Mouse (Mus musculus): Measurements from ENCODE around the gene Trmt112. TPM values are rescaled to one million over a fixed set of nuclear protein-coding genes. Genes with fewer than 3 reads are reported as not detected.

Gene Trmt112
- polyA plus RNA-seq, 1 experiment from 2014 or later = 159 TPM

- Histone ChIP-seq H3K9me3 (replicated peaks; ENCODE audit: control insufficient read depth, low read length) (no peaks in the 10 kb centered on the region), H3K27ac (replicated peaks; ENCODE audit: low read depth, low read length) (no peak overlapping the region), H3K27me3 (ENCODE audit: control insufficient read depth, insufficient read depth, low read length) (peaks cover 62% of the 10 kb centered on the region), H3K4me3 (ENCODE audit: low read depth, low read length) (no peak overlapping the region), H3K36me3 (replicated peaks; ENCODE audit: control insufficient read depth, insufficient read depth, low read depth, low read length) (no peaks in the 10 kb centered on the region), H3K4me2 (ENCODE audit: low read depth, low read length) (no peak overlapping the region), H3K9ac (replicated peaks; ENCODE audit: low read length) (no peak overlapping the region), H3K4me1 (ENCODE audit: control insufficient read depth, insufficient read depth, low read length) (no peaks in the 10 kb centered on the region; the same call in 1 of the 2 replicates)
- no peak for DNase-seq (ENCODE audit: low spot score)
- WGBS = 12% methylated on average over 4 of the region's 4 CpGs
- no peak for ATAC-seq (replicated peaks; ENCODE audit: insufficient number of reproducible peaks, low FRiP score, low TSS enrichment, low read depth)
These were observed 23.6 kb downstream of the Trmt112 start for GRCm38 (mm10) chr19:6933102-6933435.

- peak overlapping the region; percentile 63 for H3K4me2 ChIP-seq (ENCODE audit: low read depth, low read length)
- peak overlapping the region; percentile 37 for H3K9ac ChIP-seq (replicated peaks; ENCODE audit: low read length)
- H3K4me1 ChIP-seq (ENCODE audit: control insufficient read depth, insufficient read depth, low read length) = no peaks in the 10 kb centered on the region; the same call in 1 of the 2 replicates
- ATAC-seq (replicated peaks; ENCODE audit: insufficient number of reproducible peaks, low FRiP score, low TSS enrichment, low read depth) (peak; percentile 29; the same call in 1 of the 2 replicates), DNase-seq (ENCODE audit: low spot score) (no peak)
- no peaks in the 10 kb centered on the region for H3K36me3 ChIP-seq (replicated peaks; ENCODE audit: control insufficient read depth, insufficient read depth, low read depth, low read length)
- no peaks in the 10 kb centered on the region for H3K9me3 ChIP-seq (replicated peaks; ENCODE audit: control insufficient read depth, low read length)
- H3K27ac ChIP-seq (replicated peaks; ENCODE audit: low read depth, low read length) = no peak overlapping the region
- peak overlapping the region; percentile 29 for H3K4me3 ChIP-seq (ENCODE audit: low read depth, low read length)
- peaks cover 59% of the 10 kb centered on the region for H3K27me3 ChIP-seq (ENCODE audit: control insufficient read depth, insufficient read depth, low read length)
- 4% methylated on average over 58 of the region's 58 CpGs for WGBS
These were observed 24.1 kb downstream of the Trmt112 start for GRCm38 (mm10) chr19:6933436-6934194.

GRCm38 (mm10) chr19:6934195-6934977 is 24.9 kb downstream of the Trmt112 start, which contains the start of gene Kcnk4:
Gene Kcnk4, minus strand, starts transcription at chr19:6934515.
- Histone ChIP-seq H3K4me2 (ENCODE audit: low read depth, low read length) (peak within 1 kb of the TSS; percentile 63), H3K4me3 (ENCODE audit: low read depth, low read length) (peak within 1 kb of the TSS; percentile 29), H3K4me1 (ENCODE audit: control insufficient read depth, insufficient read depth, low read length) (no peaks in the 10 kb centered on the region; the same call in 1 of the 2 replicates), H3K9me3 (replicated peaks; ENCODE audit: control insufficient read depth, low read length) (no peaks in the 10 kb centered on the region), H3K9ac (replicated peaks; ENCODE audit: low read length) (peak within 1 kb of the TSS; percentile 37), H3K27me3 (ENCODE audit: control insufficient read depth, insufficient read depth, low read length) (peaks cover 54% of the 10 kb centered on the region), H3K36me3 (replicated peaks; ENCODE audit: control insufficient read depth, insufficient read depth, low read depth, low read length) (no peaks in the 10 kb centered on the region), H3K27ac (replicated peaks; ENCODE audit: low read depth, low read length) (no peak within 1 kb of the TSS)
- no peak for DNase-seq (ENCODE audit: low spot score)
- no peak for ATAC-seq (replicated peaks; ENCODE audit: insufficient number of reproducible peaks, low FRiP score, low TSS enrichment, low read depth)
- 7% methylated on average over 23 of the region's 23 CpGs for WGBS

- WGBS = 34% methylated on average over 3 of the region's 3 CpGs
- H3K27ac ChIP-seq (replicated peaks; ENCODE audit: low read depth, low read length) = no peak overlapping the region
- ATAC-seq (replicated peaks; ENCODE audit: insufficient number of reproducible peaks, low FRiP score, low TSS enrichment, low read depth) = no peak
- H3K4me3 ChIP-seq (ENCODE audit: low read depth, low read length) = no peak overlapping the region
- H3K4me1 ChIP-seq (ENCODE audit: control insufficient read depth, insufficient read depth, low read length) = no peaks in the 10 kb centered on the region; the same call in 1 of the 2 replicates
- no peaks in the 10 kb centered on the region for H3K9me3 ChIP-seq (replicated peaks; ENCODE audit: control insufficient read depth, low read length)
- no peak overlapping the region for H3K9ac ChIP-seq (replicated peaks; ENCODE audit: low read length)
- H3K36me3 ChIP-seq (replicated peaks; ENCODE audit: control insufficient read depth, insufficient read depth, low read depth, low read length) = no peaks in the 10 kb centered on the region
- DNase-seq (ENCODE audit: low spot score) = no peak
- H3K27me3 ChIP-seq (ENCODE audit: control insufficient read depth, insufficient read depth, low read length) = peaks cover 43% of the 10 kb centered on the region
- H3K4me2 ChIP-seq (ENCODE audit: low read depth, low read length) = no peak overlapping the region
These were observed 26.8 kb downstream of the Trmt112 start for GRCm38 (mm10) chr19:6936299-6936698.

GRCm38 (mm10) chr19:6937541-6938465 is 28.3 kb downstream of the Trmt112 start:
- no peak overlapping the region for H3K9ac ChIP-seq (replicated peaks; ENCODE audit: low read length)
- no peaks in the 10 kb centered on the region for H3K36me3 ChIP-seq (replicated peaks; ENCODE audit: control insufficient read depth, insufficient read depth, low read depth, low read length)
- H3K4me1 ChIP-seq (ENCODE audit: control insufficient read depth, insufficient read depth, low read length) = no peaks in the 10 kb centered on the region; the same call in 1 of the 2 replicates
- H3K27me3 ChIP-seq (ENCODE audit: control insufficient read depth, insufficient read depth, low read length) = peaks cover 29% of the 10 kb centered on the region
- 81% methylated on average over 16 of the region's 16 CpGs for WGBS
- ATAC-seq (replicated peaks; ENCODE audit: insufficient number of reproducible peaks, low FRiP score, low TSS enrichment, low read depth) = no peak
- DNase-seq (ENCODE audit: low spot score) = no peak
- no peak overlapping the region for H3K27ac ChIP-seq (replicated peaks; ENCODE audit: low read depth, low read length)
- no peak overlapping the region for H3K4me2 ChIP-seq (ENCODE audit: low read depth, low read length)
- H3K4me3 ChIP-seq (ENCODE audit: low read depth, low read length) = no peak overlapping the region
- no peaks in the 10 kb centered on the region for H3K9me3 ChIP-seq (replicated peaks; ENCODE audit: control insufficient read depth, low read length)

- Histone ChIP-seq H3K4me1 (ENCODE audit: control insufficient read depth, insufficient read depth, low read length) (no peaks in the 10 kb centered on the region), H3K27ac (replicated peaks; ENCODE audit: low read depth, low read length) (no peak overlapping the region), H3K36me3 (replicated peaks; ENCODE audit: control insufficient read depth, insufficient read depth, low read depth, low read length) (no peaks in the 10 kb centered on the region), H3K9ac (replicated peaks; ENCODE audit: low read length) (no peak overlapping the region), H3K4me3 (ENCODE audit: low read depth, low read length) (no peak overlapping the region), H3K4me2 (ENCODE audit: low read depth, low read length) (no peak overlapping the region), H3K9me3 (replicated peaks; ENCODE audit: control insufficient read depth, low read length) (no peaks in the 10 kb centered on the region), H3K27me3 (ENCODE audit: control insufficient read depth, insufficient read depth, low read length) (peaks cover 13% of the 10 kb centered on the region)
- 90% methylated on average over 20 of the region's 20 CpGs for WGBS
- ATAC-seq (replicated peaks; ENCODE audit: insufficient number of reproducible peaks, low FRiP score, low TSS enrichment, low read depth) = no peak
- no peak for DNase-seq (ENCODE audit: low spot score)
These were observed 29.9 kb downstream of the Trmt112 start for GRCm38 (mm10) chr19:6939106-6940002.

Measured in embryonic facial prominence, embryonic 11.5 days (tissue).